Mouse (Mus musculus) midbrain, embryonic 10.5 days (tissue): Measurements from ENCODE around the gene Wwp2. TPM values are rescaled to one million over a fixed set of nuclear protein-coding genes. Genes with fewer than 3 reads are reported as not detected.

Source experiments
- DNase-seq: peaks from one replicate; pipeline ENCODE4 v3.0.0-alpha.2; 2017; ENCODE audit warnings: low spot score
- H3K27ac ChIP-seq: fragments of 300-500 bp; sonication (generic); replicated peaks from 2 replicates; pipeline ENCODE4 v1.5.1; 2016; ENCODE audit warnings: mild to moderate bottlenecking
- H3K27me3 ChIP-seq: fragments of 300-500 bp; sonication (generic); 2 replicates; pipeline ENCODE4 v1.6.1; 2016; ENCODE audit warnings: low read depth, mild to moderate bottlenecking; ENCODE audit not compliant: poor library complexity, severe bottlenecking
- H3K36me3 ChIP-seq: fragments of 300-500 bp; sonication (generic); 2 replicates; pipeline ENCODE4 v1.6.1; 2016; ENCODE audit warnings: mild to moderate bottlenecking, moderate library complexity
- H3K4me1 ChIP-seq: fragments of 300-500 bp; sonication (generic); 2 replicates; pipeline ENCODE4 v1.6.1; 2016
- H3K4me3 ChIP-seq: fragments of 300-500 bp; sonication (generic); 2 replicates; pipeline ENCODE4 v1.5.1; 2016; ENCODE audit warnings: mild to moderate bottlenecking, moderate library complexity
- H3K9me3 ChIP-seq: fragments of 300-500 bp; sonication (generic); replicated peaks from 2 replicates; pipeline ENCODE4 v1.6.1; 2016; ENCODE audit warnings: mild to moderate bottlenecking
- WGBS: fragments of 180-500 bp; shearing (Covaris S2); methylation state at CpG from one replicate; pipeline ENCODE4 v1.1.7; 2016; 5-methylcytosine and 5-hydroxymethylcytosine counted together
- polyA plus RNA-seq: library from polyadenylated mRNA; unstranded; fragments of >200 nt; fragmentation: Nextera tagmentation; extraction: Ambion mirVana; gene quantifications from 2 replicates; pipeline ENCODE4 v1.2.1, GENCODE M21; 2016

Wwp2 gene
- polyA plus RNA-seq: 54.4 and 61.8 TPM in 2 replicates

GRCm38 (mm10) chr8:107435962-107436831 is at the start of gene Wwp2:
Gene Wwp2, plus strand, starts transcription at chr8:107436365.
- Histone ChIP-seq H3K4me1 (peaks cover 19% of the 10 kb centered on the region), H3K4me3 (peak within 1 kb of the TSS; percentile 86), H3K27ac (peak within 1 kb of the TSS; percentile 93), H3K9me3 (no peaks in the 10 kb centered on the region), H3K36me3 (peaks cover 3% of the 10 kb centered on the region; the same call in 1 of the 2 replicates), H3K27me3 (no peaks in the 10 kb centered on the region)
- under 1% methylated on average over 61 of the region's 81 CpGs for WGBS
- peak; percentile 86 for DNase-seq

GRCm38 (mm10) chr8:107386642-107387041 is 49.5 kb upstream of the Wwp2 start:
- Histone ChIP-seq H3K4me1 (no peaks in the 10 kb centered on the region), H3K4me3 (no peak overlapping the region), H3K36me3 (no peaks in the 10 kb centered on the region), H3K27me3 (no peaks in the 10 kb centered on the region), H3K27ac (no peak overlapping the region), H3K9me3 (no peaks in the 10 kb centered on the region)
- 35% methylated on average over 3 of the region's 3 CpGs for WGBS
- peak; percentile 26 for DNase-seq

- Histone ChIP-seq H3K4me3 (no peak overlapping the region), H3K27ac (no peak overlapping the region), H3K36me3 (no peaks in the 10 kb centered on the region), H3K4me1 (no peaks in the 10 kb centered on the region), H3K9me3 (no peaks in the 10 kb centered on the region), H3K27me3 (no peaks in the 10 kb centered on the region)
- no peak for DNase-seq
- 77% methylated on average over 5 of the region's 5 CpGs for WGBS
These were observed 48.3 kb upstream of the Wwp2 start for GRCm38 (mm10) chr8:107387861-107388260.

GRCm38 (mm10) chr8:107389557-107389956 is 46.6 kb upstream of the Wwp2 start:
- H3K27me3 ChIP-seq: no peaks in the 10 kb centered on the region
- no peak overlapping the region for H3K4me3 ChIP-seq
- H3K4me1 ChIP-seq: no peaks in the 10 kb centered on the region
- H3K9me3 ChIP-seq: no peaks in the 10 kb centered on the region
- H3K27ac ChIP-seq: no peak overlapping the region
- H3K36me3 ChIP-seq: no peaks in the 10 kb centered on the region
- WGBS: 92% methylated on average over 8 of the region's 8 CpGs
- no peak for DNase-seq

- no peak for DNase-seq
- Histone ChIP-seq H3K4me1 (no peaks in the 10 kb centered on the region), H3K27ac (no peak overlapping the region), H3K9me3 (no peaks in the 10 kb centered on the region), H3K4me3 (no peak overlapping the region), H3K36me3 (no peaks in the 10 kb centered on the region), H3K27me3 (no peaks in the 10 kb centered on the region)
- WGBS: 89% methylated on average over 16 of the region's 16 CpGs
These were observed 45.6 kb upstream of the Wwp2 start for GRCm38 (mm10) chr8:107390476-107391135.

GRCm38 (mm10) chr8:107391136-107391516 is 45.0 kb upstream of the Wwp2 start:
- H3K27ac ChIP-seq: no peak overlapping the region
- H3K4me1 ChIP-seq: no peaks in the 10 kb centered on the region
- no peak overlapping the region for H3K4me3 ChIP-seq
- DNase-seq: no peak
- 65% methylated on average over 4 of the region's 4 CpGs for WGBS
- H3K9me3 ChIP-seq: no peaks in the 10 kb centered on the region
- no peaks in the 10 kb centered on the region for H3K27me3 ChIP-seq
- H3K36me3 ChIP-seq: no peaks in the 10 kb centered on the region

- Histone ChIP-seq H3K4me1 (no peaks in the 10 kb centered on the region), H3K9me3 (no peaks in the 10 kb centered on the region), H3K36me3 (no peaks in the 10 kb centered on the region), H3K27ac (no peak overlapping the region), H3K4me3 (no peak overlapping the region), H3K27me3 (no peaks in the 10 kb centered on the region)
- DNase-seq: no peak
These were observed 40.8 kb upstream of the Wwp2 start for GRCm38 (mm10) chr8:107395397-107395796.

- 86% methylated on average over 10 of the region's 10 CpGs for WGBS
- DNase-seq: no peak
These were observed 40.0 kb upstream of the Wwp2 start for GRCm38 (mm10) chr8:107396106-107396670.

GRCm38 (mm10) chr8:107397665-107398064 is 38.5 kb upstream of the Wwp2 start:
- WGBS: 71% methylated on average over 12 of the region's 12 CpGs
- peaks cover 5% of the 10 kb centered on the region for H3K4me1 ChIP-seq
- DNase-seq: no peak

More at GRCm38 (mm10) chr8:107396106-107396670, 40.0 kb upstream of the Wwp2 start:
- Histone ChIP-seq H3K36me3 (no peaks in the 10 kb centered on the region), H3K27ac (no peak overlapping the region), H3K9me3 (no peaks in the 10 kb centered on the region), H3K4me1 (no peaks in the 10 kb centered on the region), H3K4me3 (no peak overlapping the region), H3K27me3 (no peaks in the 10 kb centered on the region)

GRCm38 (mm10) chr8:107399495-107399894 is 36.7 kb upstream of the Wwp2 start:
- no peaks in the 10 kb centered on the region for H3K36me3 ChIP-seq
- 56% methylated on average over 9 of the region's 9 CpGs for WGBS
- H3K27me3 ChIP-seq: no peaks in the 10 kb centered on the region
- H3K27ac ChIP-seq: no peak overlapping the region
- no peak overlapping the region for H3K4me3 ChIP-seq
- no peak for DNase-seq
- no peaks in the 10 kb centered on the region for H3K9me3 ChIP-seq
- peaks cover 17% of the 10 kb centered on the region for H3K4me1 ChIP-seq

More at GRCm38 (mm10) chr8:107397665-107398064, 38.5 kb upstream of the Wwp2 start:
- Histone ChIP-seq H3K27me3 (no peaks in the 10 kb centered on the region), H3K9me3 (no peaks in the 10 kb centered on the region), H3K4me3 (no peak overlapping the region), H3K27ac (no peak overlapping the region), H3K36me3 (no peaks in the 10 kb centered on the region)

GRCm38 (mm10) chr8:107401866-107402265 is 34.3 kb upstream of the Wwp2 start:
- DNase-seq: no peak
- H3K27ac ChIP-seq: no peak overlapping the region
- H3K36me3 ChIP-seq: no peaks in the 10 kb centered on the region
- peaks cover 17% of the 10 kb centered on the region for H3K4me1 ChIP-seq
- 83% methylated on average over 5 of the region's 5 CpGs for WGBS
- H3K27me3 ChIP-seq: no peaks in the 10 kb centered on the region
- H3K9me3 ChIP-seq: no peaks in the 10 kb centered on the region
- H3K4me3 ChIP-seq: no peak overlapping the region

GRCm38 (mm10) chr8:107403038-107403781 is 33.0 kb upstream of the Wwp2 start, which contains the start of gene Nqo1:
Gene Nqo1, minus strand, starts transcription at chr8:107403206.
- Histone ChIP-seq H3K27ac (peak within 1 kb of the TSS; percentile 82), H3K9me3 (no peaks in the 10 kb centered on the region), H3K36me3 (peaks cover 6% of the 10 kb centered on the region), H3K27me3 (no peaks in the 10 kb centered on the region), H3K4me3 (peak within 1 kb of the TSS; percentile 51), H3K4me1 (peaks cover 17% of the 10 kb centered on the region)
- peak; percentile 86 for DNase-seq
- 18% methylated on average over 22 of the region's 22 CpGs for WGBS
